Mouse (Mus musculus) liver, embryonic 14.5 days (tissue): ENCODE results near the gene Rrp12. TPM values are rescaled to one million over a fixed set of nuclear protein-coding genes. Genes with fewer than 3 reads are reported as not detected.
"Not testable (repeated sequence)": the region's sequence is repeated elsewhere in the genome, so short reads cannot be mapped to it uniquely, and the experiment has no call there.

Experiments used
- ATAC-seq: fragments of 200-750 bp; cut with Nextera tagmentation; 2 replicates; pipeline ENCODE4 v1.8.0; 2017; ENCODE audit warnings: moderate number of reproducible peaks, mild to moderate bottlenecking, moderate library complexity; ENCODE audit not compliant: insufficient read depth
- DNase-seq, 3 experiments: peaks; one replicate each; pipeline ENCODE4 v3.0.0-alpha.2; 2012 to 2013; ENCODE audit warnings: low read depth in 3 of 3, low spot score in 3 of 3
- H3K27ac ChIP-seq: fragments of 300-500 bp; sonication (generic); 2 replicates; pipeline ENCODE4 v1.5.1; 2014; ENCODE audit warnings: moderate library complexity, mild to moderate bottlenecking, control low read depth, inconsistent platforms
- H3K27me3 ChIP-seq: fragments of 300-500 bp; sonication (generic); 2 replicates; pipeline ENCODE4 v1.6.1; 2014; ENCODE audit warnings: mild to moderate bottlenecking, low read length, moderate library complexity; ENCODE audit not compliant: control insufficient read depth, insufficient read depth
- H3K36me3 ChIP-seq: fragments of 300-500 bp; sonication (generic); replicated peaks from 2 replicates; pipeline ENCODE4 v1.6.1; 2014; ENCODE audit warnings: low read depth; ENCODE audit not compliant: control insufficient read depth, insufficient read depth
- H3K4me1 ChIP-seq, 2 experiments: fragments of 200-500 bp in 1 of 2; fragments of 300-500 bp in 1 of 2; sonication (generic) in 1 of 2; replicated peaks; 2 replicates each; pipeline ENCODE4 v1.6.1; 2012 to 2014; ENCODE audit warnings: antibody characterized with exemption in 1 of 2, inconsistent platforms in 1 of 2, low read length in 1 of 2; ENCODE audit not compliant: control insufficient read depth in 2 of 2, insufficient read depth in 2 of 2
- H3K4me2 ChIP-seq: fragments of 300-500 bp; sonication (generic); 2 replicates; pipeline ENCODE4 v1.6.1; 2014; ENCODE audit warnings: low read depth, mild to moderate bottlenecking, control low read depth, moderate library complexity
- H3K4me3 ChIP-seq, 2 experiments: fragments of 200-500 bp in 1 of 2; fragments of 300-500 bp in 1 of 2; sonication (generic) in 1 of 2; 2 replicates each; pipeline ENCODE4 v1.5.1; 2012 to 2014; ENCODE audit warnings: low read depth in 2 of 2, low read length in 2 of 2, mild to moderate bottlenecking in 2 of 2, control low read depth in 1 of 2, inconsistent platforms in 1 of 2, moderate library complexity in 1 of 2; ENCODE audit not compliant: insufficient read depth in 1 of 2
- H3K9ac ChIP-seq: fragments of 300-500 bp; sonication (generic); replicated peaks from 2 replicates; pipeline ENCODE4 v1.6.1; 2014; ENCODE audit warnings: mild to moderate bottlenecking, control low read depth, moderate library complexity
- H3K9me3 ChIP-seq: fragments of 300-500 bp; sonication (generic); 2 replicates; pipeline ENCODE4 v1.6.1; 2016; ENCODE audit warnings: low read length, mixed read lengths; ENCODE audit not compliant: control insufficient read depth
- CTCF ChIP-seq: IDR thresholded peaks from 2 replicates; pipeline ENCODE4 v1.5.1; 2016; ENCODE audit warnings: antibody characterized with exemption, low read depth, control low read depth
- EP300 ChIP-seq: IDR thresholded peaks from 2 replicates; pipeline ENCODE4 v1.6.1; 2016; ENCODE audit warnings: antibody characterized with exemption, low read depth
- WGBS: fragments of 180-500 bp; shearing (Covaris S2); extraction: QIAGEN DNeasy Blood & Tissue Kit; methylation state at CpG from one replicate; pipeline ENCODE4 v1.1.7; 2014; ENCODE audit not compliant: insufficient replicate concordance; 5-methylcytosine and 5-hydroxymethylcytosine counted together
- polyA plus RNA-seq, 2 experiments: library from polyadenylated mRNA; depleted of rRNA in 1 of 2; stranded (reverse) in 1 of 2; unstranded in 1 of 2; fragments of >200 nt; fragmentation: Nextera tagmentation in 1 of 2; extraction: Ambion mirVana in 1 of 2; gene quantifications; 2 replicates each; pipeline versions ENCODE4 v1.2.1 to v1.2.3; 2012 to 2014

The Rrp12 gene
- polyA plus RNA-seq, 2 experiments = 5.0 to 6.0 TPM

DNA sequence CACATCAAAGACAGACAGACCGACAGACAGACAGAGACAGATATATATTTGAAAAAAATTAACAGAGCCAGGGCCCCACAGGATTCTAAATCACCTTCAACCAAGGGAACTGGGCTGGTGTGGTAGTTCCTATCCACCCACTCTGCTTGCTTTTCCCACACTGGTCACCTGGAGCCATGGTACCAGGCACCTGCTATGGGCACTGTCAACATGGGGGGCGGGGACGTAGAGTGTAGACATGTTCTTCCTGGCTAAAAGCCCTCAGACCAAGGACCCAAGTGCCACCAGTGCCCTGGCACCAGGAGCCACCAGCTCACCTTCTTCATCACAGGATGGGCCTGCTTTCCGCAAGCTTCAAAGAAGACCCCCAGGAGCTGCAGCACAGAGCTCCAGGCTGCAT, 14.1 kb downstream of the Rrp12 start:
- no peak overlapping the region for H3K9ac ChIP-seq
- TF ChIP-seq CTCF (no peak), EP300 (no peak)
- peaks cover 5% of the 10 kb centered on the region for H3K36me3 ChIP-seq
- no peak overlapping the region for H3K4me3 ChIP-seq
- H3K27ac ChIP-seq = no peak overlapping the region
- 80% methylated on average over 4 of the region's 4 CpGs for WGBS
- DNase-seq (no peak), ATAC-seq (no peak)
- H3K9me3 ChIP-seq = no peaks in the 10 kb centered on the region
- H3K4me2 ChIP-seq = no peak overlapping the region
- H3K4me1 ChIP-seq = no peaks in the 10 kb centered on the region
- no peaks in the 10 kb centered on the region for H3K27me3 ChIP-seq

DNA sequence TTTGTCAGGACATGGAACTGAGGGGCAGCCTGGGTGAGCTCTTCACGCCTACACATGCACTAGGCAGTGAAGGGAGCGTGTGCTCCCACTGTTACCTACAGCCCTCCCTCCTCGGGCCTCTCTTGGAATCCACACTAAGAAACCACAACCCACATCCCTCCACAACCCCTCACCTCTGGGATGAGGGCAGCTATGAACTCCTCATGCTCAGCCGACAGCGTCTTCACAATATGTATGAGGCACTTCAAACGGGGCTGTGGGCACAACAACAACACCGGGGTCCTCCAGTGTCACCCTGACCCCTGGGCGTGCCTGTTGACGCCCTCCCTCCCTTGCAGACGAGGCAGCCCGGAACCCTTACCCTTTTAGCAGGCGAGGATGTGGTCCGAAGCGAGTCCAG, 21.6 kb downstream of the Rrp12 start:
- Histone ChIP-seq H3K27me3 (no peaks in the 10 kb centered on the region), H3K4me1 (no peaks in the 10 kb centered on the region), H3K4me3 (no peak overlapping the region), H3K27ac (no peak overlapping the region), H3K4me2 (no peak overlapping the region), H3K9me3 (no peaks in the 10 kb centered on the region), H3K9ac (no peak overlapping the region), H3K36me3 (peaks cover 12% of the 10 kb centered on the region)
- TF ChIP-seq EP300 (no peak), CTCF (no peak)
- DNase-seq (no peak), ATAC-seq (no peak)
- 79% methylated on average over 14 of the region's 14 CpGs for WGBS

DNA sequence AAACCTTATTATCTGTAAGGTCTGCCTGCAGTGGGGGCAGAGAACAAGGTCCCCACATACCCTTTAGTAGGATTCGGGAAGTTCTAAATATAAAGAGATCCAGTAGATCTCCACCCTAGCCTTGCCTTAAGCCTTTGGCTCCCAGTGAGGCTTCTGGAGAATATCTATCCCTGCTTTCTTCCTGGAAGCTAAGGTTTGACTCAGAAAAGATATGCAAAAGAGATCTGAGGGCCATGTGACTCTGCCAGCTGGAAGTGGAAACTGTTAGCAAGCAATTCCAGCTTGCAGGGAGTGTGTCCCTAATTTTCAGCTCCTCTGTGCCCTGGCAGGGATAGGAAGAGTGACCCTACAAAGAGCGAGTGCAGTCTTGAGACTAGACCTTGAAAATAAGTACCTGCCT, 23.7 kb downstream of the Rrp12 start:
- H3K9ac ChIP-seq = no peak overlapping the region
- 66% methylated on average over 2 of the region's 2 CpGs for WGBS
- no peak overlapping the region for H3K27ac ChIP-seq
- no peak for TF ChIP-seq EP300
- no peak for TF ChIP-seq CTCF
- no peaks in the 10 kb centered on the region for H3K4me1 ChIP-seq
- H3K4me3 ChIP-seq = no peak overlapping the region
- no peak overlapping the region for H3K4me2 ChIP-seq
- DNase-seq = no peak
- peaks cover 20% of the 10 kb centered on the region for H3K36me3 ChIP-seq
- ATAC-seq = no peak
- no peaks in the 10 kb centered on the region for H3K9me3 ChIP-seq
- H3K27me3 ChIP-seq = no peaks in the 10 kb centered on the region

DNA sequence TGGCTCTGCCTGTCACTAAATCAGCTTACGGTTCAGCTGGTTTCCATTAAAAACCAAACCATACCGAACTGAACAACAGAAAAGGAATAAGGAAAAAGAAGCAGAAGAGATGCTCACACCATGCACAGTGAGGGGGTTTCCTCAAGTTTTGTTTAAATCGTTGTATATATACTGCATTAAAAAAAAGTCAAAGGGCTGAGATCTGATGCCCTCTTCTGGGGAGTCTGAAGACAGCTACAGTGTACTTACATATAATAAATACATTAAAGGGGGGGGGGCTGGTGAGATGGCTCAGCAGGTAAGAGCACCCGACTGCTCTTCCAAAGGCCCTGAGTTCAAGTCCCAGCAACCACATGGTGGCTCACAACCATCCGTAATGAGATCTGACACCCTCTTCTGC, 26.0 kb downstream of the Rrp12 start:
- not testable (repeated sequence) for H3K4me1 ChIP-seq, ATAC-seq, H3K4me2 ChIP-seq, H3K4me3 ChIP-seq, H3K27me3 ChIP-seq, H3K9ac ChIP-seq, H3K9me3 ChIP-seq, DNase-seq, H3K27ac ChIP-seq
- 80% methylated on average over 5 of the region's 5 CpGs for WGBS
- peaks cover 19% of the 10 kb centered on the region for H3K36me3 ChIP-seq

DNA sequence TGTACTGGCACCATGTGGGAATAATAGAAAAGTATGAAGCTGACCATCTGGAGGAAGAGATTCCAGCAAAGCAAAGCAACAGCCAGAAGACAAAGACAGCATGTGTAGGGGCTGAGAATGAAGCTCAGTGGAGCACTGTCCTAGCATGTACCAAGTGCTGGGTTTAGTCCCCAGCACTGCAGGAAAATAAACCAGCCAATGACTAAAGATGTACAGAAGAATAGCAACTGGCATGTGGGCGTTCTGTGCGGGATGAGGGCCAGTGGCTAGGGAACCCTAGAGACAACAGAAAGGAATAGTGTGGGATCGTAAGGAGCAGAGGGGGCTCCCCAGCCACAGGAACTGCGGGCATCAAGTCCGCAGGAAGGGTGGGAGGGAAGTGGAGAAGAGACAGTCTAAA, 26.7 kb downstream of the Rrp12 start:
- no peaks in the 10 kb centered on the region for H3K9me3 ChIP-seq
- no peak overlapping the region for H3K9ac ChIP-seq
- ATAC-seq (no peak), DNase-seq (no peak)
- no peaks in the 10 kb centered on the region for H3K4me1 ChIP-seq
- no peaks in the 10 kb centered on the region for H3K27me3 ChIP-seq
- TF ChIP-seq EP300 (no peak), CTCF (no peak)
- peaks cover 21% of the 10 kb centered on the region for H3K36me3 ChIP-seq
- 80% methylated on average over 5 of the region's 5 CpGs for WGBS
- no peak overlapping the region for H3K4me2 ChIP-seq
- H3K4me3 ChIP-seq = no peak overlapping the region
- no peak overlapping the region for H3K27ac ChIP-seq

DNA sequence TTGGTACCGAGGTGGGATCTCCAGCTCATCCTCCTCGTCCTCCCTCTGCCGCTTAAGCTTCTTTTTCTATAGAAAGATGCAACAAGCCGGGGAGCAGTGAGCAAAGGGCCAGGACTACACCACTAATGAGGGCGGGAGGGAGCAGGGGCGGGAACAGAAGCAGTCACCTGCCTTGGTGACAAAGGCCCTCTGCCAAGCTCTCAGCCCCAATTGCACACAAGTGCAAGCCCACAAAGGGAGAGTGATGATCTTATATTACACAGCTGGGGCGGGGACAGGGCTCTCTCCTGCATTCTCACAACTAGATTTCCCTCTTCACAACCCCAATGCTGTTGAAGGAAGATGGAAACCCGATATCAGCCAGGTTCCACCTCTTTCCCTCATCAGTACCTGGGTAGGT, 29.3 kb downstream of the Rrp12 start:
- H3K9me3 ChIP-seq = no peaks in the 10 kb centered on the region
- no peaks in the 10 kb centered on the region for H3K4me1 ChIP-seq
- peaks cover 27% of the 10 kb centered on the region for H3K36me3 ChIP-seq
- no peak for DNase-seq
- 83% methylated on average over 8 of the region's 8 CpGs for WGBS
- no peak overlapping the region for H3K4me2 ChIP-seq
- no peak overlapping the region for H3K4me3 ChIP-seq
- H3K27me3 ChIP-seq = no peaks in the 10 kb centered on the region
- no peak overlapping the region for H3K27ac ChIP-seq
- no peak overlapping the region for H3K9ac ChIP-seq
- TF ChIP-seq EP300 (no peak), CTCF (no peak)
- no peak for ATAC-seq
